Mouse (Mus musculus) bone marrow macrophage, adult 2 months (primary cell): ENCODE results near the gene Gm3417.

Source experiments
- CTCF ChIP-seq: IDR thresholded peaks from 2 replicates; pipeline ENCODE4 v1.5.1; 2012; ENCODE audit warnings: low read depth, mild to moderate bottlenecking, low read length, moderate library complexity
- POLR2A ChIP-seq: IDR thresholded peaks from 2 replicates; pipeline ENCODE4 v1.6.1; 2012; ENCODE audit warnings: mild to moderate bottlenecking, low read depth, low read length, borderline replicate concordance

- no peak for TF ChIP-seq POLR2A
- no peak for TF ChIP-seq CTCF
Measured at GRCm38 (mm10) chr17:14960520-14960919, 18.1 kb downstream of the Gm3417 start.
